Mouse (Mus musculus): ENCODE measurements around the gene Alk. TPM values are rescaled to one million over a fixed set of nuclear protein-coding genes. Genes with fewer than 3 reads are reported as not detected.
"Not testable (repeated sequence)": the region's sequence is repeated elsewhere in the genome, so short reads cannot be mapped to it uniquely, and the experiment has no call there.

Gene Alk
- total RNA-seq, 4 experiments from 2014 or later = 8.1 to 10.3 (median 9.2) TPM

DNA sequence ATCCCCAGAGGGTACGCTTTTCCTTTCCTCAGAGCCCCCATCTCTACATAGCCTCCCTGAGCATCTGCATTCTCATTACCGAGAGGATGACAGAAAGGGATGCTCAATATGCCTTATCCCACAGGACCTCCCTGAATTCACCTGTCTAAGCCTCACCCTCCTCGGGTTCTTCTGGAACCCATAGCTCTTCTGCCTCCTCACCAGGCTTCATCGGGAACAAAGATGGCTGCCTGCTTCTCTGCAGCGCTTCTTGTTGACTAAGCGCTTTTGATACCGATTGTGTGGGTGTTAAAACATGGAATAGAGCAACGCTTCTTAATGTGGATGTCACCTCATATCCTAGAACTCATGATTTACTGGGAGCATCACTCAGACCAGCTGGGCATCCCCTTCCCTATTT lies 75.9 kb downstream of the Alk start:
- DNase-seq (ENCODE audit: low spot score in 2 of 2) = no peak

- DNase-seq (ENCODE audit: low spot score in 2 of 2) = no peak
Measured at GRCm38 (mm10) chr17:72527481-72527880, 76.9 kb downstream of the Alk start.

DNA sequence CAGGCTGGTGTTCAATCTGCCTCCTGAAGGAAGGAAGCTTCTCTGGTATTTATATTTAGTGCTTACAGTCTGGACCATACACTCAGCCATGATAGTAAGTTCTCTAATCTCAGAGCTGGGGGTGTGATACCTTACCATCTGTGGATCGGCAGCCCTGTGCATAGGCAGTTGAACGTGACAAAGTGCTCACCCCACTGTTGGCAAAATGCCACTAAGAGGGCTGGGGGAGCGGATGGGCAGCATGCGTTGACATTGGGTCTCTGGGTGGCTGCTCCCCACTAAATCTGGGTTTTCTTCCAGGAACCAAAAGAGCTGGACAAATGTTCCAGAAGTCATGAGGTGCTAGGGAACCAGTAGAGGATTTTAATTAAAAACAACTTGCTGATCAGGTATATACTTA lies 78.1 kb downstream of the Alk start:
- no peak for DNase-seq (ENCODE audit: low spot score in 2 of 2)

GRCm38 (mm10) chr17:72524839-72525238 lies 79.6 kb downstream of the Alk start:
- no peak for DNase-seq (ENCODE audit: low spot score in 2 of 2)

DNA sequence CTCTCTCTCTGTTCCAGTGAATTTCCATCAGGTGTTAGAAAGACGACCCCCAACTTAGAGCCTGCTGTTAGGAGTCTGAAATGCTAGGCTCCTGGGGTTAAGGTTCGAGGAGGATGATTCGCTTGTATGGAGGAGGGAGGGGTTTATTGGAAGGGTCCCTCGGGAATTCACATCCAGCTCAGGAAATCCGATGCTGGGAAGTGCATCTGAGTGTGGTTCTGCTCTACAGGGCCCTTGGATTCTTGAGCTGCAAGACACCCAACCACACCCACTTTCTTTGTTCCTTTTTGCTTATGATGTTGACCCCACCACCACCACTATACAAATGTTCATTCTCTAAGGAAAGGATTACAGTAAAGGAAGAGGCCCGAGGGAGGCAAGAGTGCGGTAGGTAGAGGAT lies 81.4 kb downstream of the Alk start:
- DNase-seq (ENCODE audit: low spot score in 2 of 2) = no peak

- peak; percentile 33 to 56 for DNase-seq (ENCODE audit: low spot score in 2 of 2)
Measured at GRCm38 (mm10) chr17:72522381-72522780, 82.0 kb downstream of the Alk start.

DNA sequence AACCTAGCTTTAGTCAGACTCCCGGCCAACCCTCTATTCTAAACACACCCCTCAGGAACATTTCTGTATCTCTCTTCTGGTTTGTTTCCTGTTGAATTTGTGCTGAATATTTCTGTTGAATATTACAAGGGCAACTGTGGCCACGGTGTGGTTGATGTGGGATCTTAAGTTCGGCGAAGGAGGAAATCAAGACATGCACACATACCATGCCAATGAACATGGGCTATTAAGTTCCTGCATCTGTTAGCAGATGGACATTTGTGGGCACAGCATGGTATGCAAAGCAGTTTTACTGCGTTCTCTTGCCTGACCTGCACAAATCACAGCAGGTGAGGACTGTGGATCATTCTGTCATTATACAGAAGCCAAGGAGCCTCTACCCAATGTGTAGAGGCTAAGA lies 83.1 kb downstream of the Alk start:
- no peak for DNase-seq (ENCODE audit: low spot score in 2 of 2)

- DNase-seq (ENCODE audit: low spot score in 2 of 2) = no peak
Measured at GRCm38 (mm10) chr17:72510746-72511145, 93.7 kb downstream of the Alk start.

GRCm38 (mm10) chr17:72508678-72509394 lies 95.6 kb downstream of the Alk start:
- DNase-seq (ENCODE audit: low spot score in 2 of 2) = no peak

- peak in 1 of 2 experiments; percentile 27 for DNase-seq (ENCODE audit: low spot score in 2 of 2)
Measured at GRCm38 (mm10) chr17:72505213-72505612, 99.2 kb downstream of the Alk start.

- no peak for DNase-seq (ENCODE audit: low spot score in 2 of 2)
Measured at GRCm38 (mm10) chr17:72504581-72504980, 99.8 kb downstream of the Alk start.

DNA sequence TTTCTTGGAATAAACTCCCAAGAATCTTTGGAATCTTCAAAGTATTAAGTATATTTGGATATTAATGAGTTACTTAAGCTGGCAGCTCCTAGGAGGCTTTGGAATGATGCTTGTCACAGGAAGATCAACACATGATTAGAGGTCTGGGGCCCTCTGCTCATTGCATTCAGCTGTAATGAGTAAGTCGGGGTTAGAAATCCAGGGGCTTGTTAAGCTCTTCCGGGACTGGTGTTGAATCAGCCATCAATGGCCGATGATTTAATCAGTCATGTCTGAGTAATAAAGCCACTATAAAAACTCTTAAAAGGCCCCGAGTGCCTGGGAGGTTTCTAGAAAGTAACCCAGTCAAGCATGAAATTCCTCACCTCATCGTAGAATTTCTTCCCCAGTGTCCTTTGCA lies 109.0 kb downstream of the Alk start:
- DNase-seq (ENCODE audit: low spot score in 2 of 2) = no peak

- DNase-seq (ENCODE audit: low spot score in 2 of 2) = peak in 1 of 2 experiments; percentile 67
Measured at GRCm38 (mm10) chr17:72485623-72486022, 118.8 kb downstream of the Alk start.

DNA sequence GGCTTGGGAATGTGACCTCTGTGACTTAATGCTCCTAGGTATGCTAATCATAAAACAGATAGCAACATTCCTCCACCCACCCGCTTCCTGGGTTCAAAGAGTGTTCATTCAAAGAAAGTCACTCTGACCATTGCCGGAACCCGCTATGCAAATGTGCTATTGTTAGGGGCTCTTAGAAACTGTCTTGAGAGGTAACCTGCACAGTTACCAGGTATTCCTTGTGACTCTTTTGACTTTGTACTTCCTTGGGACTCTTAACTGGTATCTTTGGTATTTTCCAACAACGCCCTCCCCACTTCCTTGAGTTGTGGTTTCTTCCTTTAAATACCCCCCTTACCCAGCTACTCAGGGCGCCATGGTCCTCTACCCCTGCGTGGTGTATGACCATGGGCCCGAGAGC lies 125.2 kb downstream of the Alk start:
- not testable (repeated sequence) for DNase-seq (ENCODE audit: low spot score in 2 of 2)

DNA sequence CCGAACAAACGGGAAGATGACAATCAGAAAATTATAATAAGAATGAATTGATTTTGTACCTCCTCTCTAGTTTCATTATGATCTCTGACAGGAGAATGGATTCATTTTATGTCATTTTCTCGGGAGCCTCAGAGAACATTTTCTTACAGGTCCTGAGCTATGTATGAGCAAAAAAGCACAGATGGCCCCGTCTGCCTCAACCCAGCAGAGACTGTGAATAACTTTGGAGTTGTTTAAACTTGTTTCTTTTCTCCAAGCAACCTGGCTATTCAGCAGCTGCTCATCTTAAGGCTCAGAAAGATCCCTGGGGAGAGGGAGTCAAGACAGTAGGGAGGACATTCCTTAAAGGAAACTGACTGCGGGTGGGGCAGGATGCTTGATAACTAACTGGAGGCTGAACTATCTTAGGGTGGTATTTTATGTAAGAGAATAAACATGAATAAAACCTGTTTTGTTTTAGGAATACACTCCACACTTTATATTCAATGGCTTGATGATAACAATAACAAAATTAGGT lies 126.5 kb downstream of the Alk start:
- peak in 1 of 2 experiments; percentile 7 for DNase-seq (ENCODE audit: low spot score in 2 of 2)

DNA sequence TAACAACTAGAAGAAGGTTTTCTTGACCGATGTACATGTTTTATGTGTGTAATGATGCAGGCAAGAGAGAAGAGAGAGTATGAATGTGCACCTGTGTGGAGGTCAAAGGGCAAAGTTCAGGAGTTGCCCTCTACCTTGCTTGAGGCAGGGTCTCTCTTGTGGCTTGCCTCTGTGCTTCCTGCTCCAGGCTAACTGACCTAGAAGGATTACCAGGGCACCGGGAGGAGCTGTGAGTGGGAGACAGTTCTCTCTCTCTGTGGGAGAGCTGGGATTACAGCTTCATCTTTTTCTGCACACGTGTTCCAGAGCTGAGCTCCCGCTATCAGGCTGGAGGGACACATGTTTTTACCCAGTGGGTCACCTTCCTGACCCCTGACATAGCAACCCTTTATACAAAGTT lies 127.5 kb downstream of the Alk start:
- no peak for DNase-seq (ENCODE audit: low spot score in 2 of 2)

GRCm38 (mm10) chr17:72474166-72474565 lies 130.3 kb downstream of the Alk start:
- no peak for DNase-seq (ENCODE audit: low spot score in 2 of 2)

DNA sequence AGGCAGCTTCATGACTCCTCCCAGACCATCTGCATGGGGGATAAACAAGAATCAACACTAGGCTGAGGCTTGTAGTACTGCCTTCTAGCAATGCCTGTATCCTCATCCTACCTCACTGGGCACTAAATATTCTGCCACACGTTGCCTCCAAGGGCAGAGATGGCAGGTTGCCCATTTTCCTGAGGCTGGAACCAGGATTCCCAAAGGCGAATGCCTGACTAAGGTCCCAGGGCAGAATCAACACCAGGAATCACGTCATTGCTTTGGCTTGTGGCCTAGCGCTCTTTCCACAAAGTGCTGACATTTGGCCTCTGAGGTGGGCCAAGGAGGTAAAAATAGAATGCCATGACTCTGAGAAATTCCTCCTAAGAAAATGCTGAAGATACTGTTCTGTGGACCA lies 155.9 kb downstream of the Alk start:
- no peak for DNase-seq (ENCODE audit: low spot score in 2 of 2)

GRCm38 (mm10) chr17:72445204-72446177 lies 158.9 kb downstream of the Alk start:
- no peak for DNase-seq (ENCODE audit: low spot score in 2 of 2)

DNA sequence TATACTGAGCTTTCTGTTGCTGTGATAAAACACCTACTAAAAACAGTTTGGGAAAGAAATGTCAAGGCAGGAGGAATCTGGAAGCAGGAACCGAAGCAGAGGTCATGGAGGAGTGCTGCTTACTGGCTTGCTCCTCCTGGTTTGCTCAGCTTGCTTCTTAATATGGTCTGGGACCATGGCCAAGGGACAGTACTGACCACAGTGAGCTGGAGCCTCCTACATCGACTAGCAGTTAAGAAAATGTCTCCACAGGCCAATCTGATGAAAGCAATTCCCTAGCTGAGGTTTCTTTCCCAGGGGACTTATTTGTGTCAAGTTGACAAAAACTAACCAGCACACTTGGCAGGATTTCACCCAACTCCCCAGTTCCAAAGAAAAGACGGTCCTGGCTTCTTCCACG lies 187.0 kb downstream of the Alk start:
- DNase-seq (ENCODE audit: low spot score in 2 of 2) = no peak

DNA sequence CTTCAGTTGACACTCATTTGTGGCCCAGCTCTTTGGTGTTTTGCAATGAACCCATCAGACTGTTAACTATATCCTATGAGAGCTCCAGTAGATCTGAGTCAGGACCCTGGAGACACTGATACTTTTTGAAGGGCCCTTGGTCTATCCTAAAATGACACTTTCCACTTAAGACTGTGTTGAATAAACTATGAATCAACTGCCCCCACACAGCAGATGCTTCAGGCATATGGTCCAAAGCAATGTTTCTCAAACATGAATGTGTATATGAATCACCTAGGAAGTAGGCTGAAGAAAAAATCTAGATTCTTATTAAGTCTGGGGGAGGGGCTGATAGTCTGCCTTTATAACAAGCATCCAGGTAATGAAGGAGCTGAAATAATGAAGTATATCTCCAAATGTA lies 189.8 kb downstream of the Alk start:
- DNase-seq (ENCODE audit: low spot score in 2 of 2) = peak in 1 of 2 experiments; percentile 21

DNA sequence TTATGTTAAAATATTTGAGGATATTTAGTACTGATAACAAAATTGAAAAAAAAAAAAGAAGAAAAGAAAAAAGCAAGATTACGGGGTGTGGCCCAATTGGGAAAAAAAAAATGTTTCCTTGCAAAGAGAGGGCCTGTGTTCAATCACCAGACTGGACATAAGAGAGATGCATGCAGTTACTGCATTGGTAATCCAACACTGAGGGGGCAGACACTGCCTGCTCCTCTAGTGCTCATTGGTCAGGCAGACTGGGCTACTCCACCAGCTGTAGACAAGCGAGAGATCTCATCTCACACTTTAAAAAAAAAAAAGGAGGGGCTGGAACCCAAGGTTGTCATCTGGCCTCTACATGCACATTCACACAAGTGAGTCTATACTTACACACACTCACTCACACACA lies 199.6 kb downstream of the Alk start:
- no peak for DNase-seq (ENCODE audit: low spot score in 2 of 2)

Measured in left cerebral cortex, adult 8-10 months (tissue).